Mouse (Mus musculus): Measurements from ENCODE around the gene Mindy4.

DNA sequence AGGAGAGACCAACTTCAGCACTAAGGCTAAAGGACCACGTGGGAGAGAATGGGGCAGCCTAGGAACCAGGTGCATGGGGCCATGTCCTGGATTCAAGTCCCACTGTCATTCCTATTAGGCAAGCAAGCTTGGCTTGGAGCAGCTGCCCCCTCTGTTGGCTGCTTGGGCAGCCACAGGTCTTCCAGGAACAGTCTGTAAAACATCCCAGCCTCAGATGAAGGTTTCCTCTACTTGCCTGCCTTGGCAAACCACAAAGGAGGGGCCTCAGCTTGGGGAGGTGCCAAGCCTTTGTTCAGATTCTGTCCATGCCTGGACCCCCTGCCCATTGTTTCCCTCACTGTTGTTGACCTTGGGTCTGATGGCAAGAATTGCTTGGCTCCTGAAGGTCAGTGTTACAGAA, 121.6 kb downstream of the Mindy4 start:
- peak in 1 of 2 experiments; percentile 17; a peak in 2 of 4 replicates for TF ChIP-seq CTCF (conservative IDR thresholded peaks at IDR 0.05 in 1 of 2, IDR thresholded peaks at IDR 0.05 in 1 of 2; ENCODE audit: low read depth in 2 of 2, low read length in 2 of 2)
- TF ChIP-seq MYC (IDR thresholded peaks at IDR 0.05; ENCODE audit: low read depth, low read length), result no peak
- no peak for TF ChIP-seq ZMIZ1 (IDR thresholded peaks at IDR 0.05; ENCODE audit: low read depth, low read length)
- no peak for TF ChIP-seq NRF1 (IDR thresholded peaks at IDR 0.05; ENCODE audit: low read depth, low read length)
- no peak for TF ChIP-seq POLR2A (IDR thresholded peaks at IDR 0.05; ENCODE audit: low read depth, low read length)
- TF ChIP-seq BHLHE40 (IDR thresholded peaks at IDR 0.05; ENCODE audit: low read depth, low read length), result no peak
- no peak for TF ChIP-seq JUND (conservative IDR thresholded peaks at IDR 0.05; ENCODE audit: low read depth, low read length)
- no peak for TF ChIP-seq MXI1 (IDR thresholded peaks at IDR 0.05; ENCODE audit: low read depth, low read length)
- no peak for TF ChIP-seq USF1 (IDR thresholded peaks at IDR 0.05; ENCODE audit: low read depth, low read length)
- TF ChIP-seq CHD1 (IDR thresholded peaks at IDR 0.05; ENCODE audit: low read depth, low read length), result no peak
- TF ChIP-seq IRF4 (IDR thresholded peaks at IDR 0.05; ENCODE audit: low read depth, low read length), result no peak
- no peak for TF ChIP-seq MAX (IDR thresholded peaks at IDR 0.05; ENCODE audit: low read length)
